Mouse (Mus musculus) frontal cortex, adult (tissue): ENCODE results near the gene Gm44805.

ENCODE experiments used
- ATAC-seq: cut with Nextera tagmentation; 2 replicates; pipeline ENCODE4 v1.9.2; 2017; ENCODE audit warnings: mild to moderate bottlenecking, moderate library complexity, mixed read lengths; ENCODE audit not compliant: low TSS enrichment

The Gm44805 gene

GRCm38 (mm10) chr7:19681202-19681694 lies at the start of gene Gm44805, which contains the start of gene Apoc4:
Gene Gm44805, minus strand, starts transcription at chr7:19681423.
Gene Apoc4, minus strand, starts transcription at chr7:19681479.
- no peak for ATAC-seq

- ATAC-seq, result no peak
Observed at GRCm38 (mm10) chr7:19726541-19726940, 45.3 kb upstream of the Gm44805 start.

- no peak for ATAC-seq
Observed at GRCm38 (mm10) chr7:19724167-19724566, 42.9 kb upstream of the Gm44805 start.

GRCm38 (mm10) chr7:19722754-19723195 lies 41.6 kb upstream of the Gm44805 start:
- ATAC-seq, result no peak

GRCm38 (mm10) chr7:19719200-19719599 lies 38.0 kb upstream of the Gm44805 start:
- no peak for ATAC-seq

GRCm38 (mm10) chr7:19718297-19718952 lies 37.2 kb upstream of the Gm44805 start:
- ATAC-seq, result no peak

- ATAC-seq, result no peak
Observed at GRCm38 (mm10) chr7:19717346-19717745, 36.1 kb upstream of the Gm44805 start.

GRCm38 (mm10) chr7:19716822-19717221 lies 35.6 kb upstream of the Gm44805 start:
- no peak for ATAC-seq

GRCm38 (mm10) chr7:19716055-19716682 lies 34.9 kb upstream of the Gm44805 start:
- peak; percentile 49; the same call in 1 of the 2 replicates for ATAC-seq

- peak; percentile 93 for ATAC-seq
Observed at GRCm38 (mm10) chr7:19715239-19716054, 34.2 kb upstream of the Gm44805 start, which contains the start of gene Tomm40. Gene Tomm40, minus strand, starts transcription at chr7:19715438.

GRCm38 (mm10) chr7:19714836-19715235 lies 33.6 kb upstream of the Gm44805 start:
- no peak for ATAC-seq

- no peak for ATAC-seq
Observed at GRCm38 (mm10) chr7:19713598-19713997, 32.4 kb upstream of the Gm44805 start.

- no peak for ATAC-seq
Observed at GRCm38 (mm10) chr7:19713196-19713595, 32.0 kb upstream of the Gm44805 start.

- ATAC-seq, result no peak
Observed at GRCm38 (mm10) chr7:19712414-19712813, 31.2 kb upstream of the Gm44805 start.

GRCm38 (mm10) chr7:19710650-19711049 lies 29.4 kb upstream of the Gm44805 start:
- ATAC-seq, result no peak

GRCm38 (mm10) chr7:19705271-19705670 lies 24.0 kb upstream of the Gm44805 start:
- ATAC-seq, result no peak

- ATAC-seq, result no peak
Observed at GRCm38 (mm10) chr7:19704475-19704874, 23.3 kb upstream of the Gm44805 start.

- no peak for ATAC-seq
Observed at GRCm38 (mm10) chr7:19702859-19703555, 21.8 kb upstream of the Gm44805 start.

- ATAC-seq, result peak; percentile 53
Observed at GRCm38 (mm10) chr7:19701069-19701761, 20.0 kb upstream of the Gm44805 start.

GRCm38 (mm10) chr7:19700299-19701068 lies 19.3 kb upstream of the Gm44805 start:
- ATAC-seq, result no peak
